Mouse (Mus musculus) embryonic fibroblast, embryonic 13.5 days (primary cell): ENCODE measurements around the gene Nckap5. TPM values are rescaled to one million over a fixed set of nuclear protein-coding genes. Genes with fewer than 3 reads are reported as not detected.

Experiments
- H3K27ac ChIP-seq: 2 replicates; pipeline ENCODE4 v1.5.1; 2012; ENCODE audit warnings: low read length, control low read depth, inconsistent platforms; ENCODE audit not compliant: insufficient read depth
- H3K4me1 ChIP-seq: 2 replicates; pipeline ENCODE4 v1.6.1; 2011; ENCODE audit warnings: low read length; ENCODE audit not compliant: control insufficient read depth, insufficient read depth
- H3K4me3 ChIP-seq: 2 replicates; pipeline ENCODE4 v1.5.1; 2011; ENCODE audit warnings: mild to moderate bottlenecking, control low read depth, low read length; ENCODE audit not compliant: insufficient read depth
- CTCF ChIP-seq: IDR thresholded peaks from 2 replicates; pipeline ENCODE4 v1.5.1; 2011; ENCODE audit warnings: mild to moderate bottlenecking, control low read depth, low read length, moderate library complexity, borderline replicate concordance; ENCODE audit not compliant: insufficient read depth
- POLR2A ChIP-seq: IDR thresholded peaks from 2 replicates; pipeline ENCODE4 v1.6.1; 2011; ENCODE audit warnings: low read depth, mild to moderate bottlenecking, control low read depth, low read length, moderate library complexity
- polyA plus RNA-seq: library from polyadenylated mRNA; stranded (reverse); fragments of >200 nt; gene quantifications from 2 replicates; pipeline ENCODE4 v1.2.4, GENCODE M21; 2011; ENCODE audit warnings: low read depth; ENCODE audit not compliant: missing spikeins, insufficient read length

Gene Nckap5
- polyA plus RNA-seq, 1 experiment = 1.7 TPM

DNA sequence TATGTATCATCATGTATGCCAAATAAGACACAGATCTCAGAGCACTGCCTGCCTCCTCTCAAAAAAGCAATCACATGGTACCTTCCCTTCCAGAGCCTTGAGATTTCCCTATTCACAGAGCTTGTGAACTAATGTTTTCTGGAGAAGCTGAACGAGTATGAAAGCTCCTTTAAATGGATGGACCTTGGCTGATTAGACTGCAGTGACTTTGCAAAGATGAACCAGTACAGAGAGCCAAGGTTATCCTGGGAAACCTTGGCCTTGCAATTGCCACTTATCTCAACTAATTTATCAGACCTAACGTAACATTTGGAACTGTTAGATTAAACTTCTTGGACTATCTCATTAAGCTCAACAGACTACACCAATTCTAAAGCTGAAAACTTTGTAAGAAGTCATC is 296.6 kb downstream of the Nckap5 start:
- H3K4me1 ChIP-seq = no peaks in the 10 kb centered on the region
- no peak overlapping the region for H3K4me3 ChIP-seq
- TF ChIP-seq CTCF = no peak
- no peak for TF ChIP-seq POLR2A
- H3K27ac ChIP-seq = no peak overlapping the region

DNA sequence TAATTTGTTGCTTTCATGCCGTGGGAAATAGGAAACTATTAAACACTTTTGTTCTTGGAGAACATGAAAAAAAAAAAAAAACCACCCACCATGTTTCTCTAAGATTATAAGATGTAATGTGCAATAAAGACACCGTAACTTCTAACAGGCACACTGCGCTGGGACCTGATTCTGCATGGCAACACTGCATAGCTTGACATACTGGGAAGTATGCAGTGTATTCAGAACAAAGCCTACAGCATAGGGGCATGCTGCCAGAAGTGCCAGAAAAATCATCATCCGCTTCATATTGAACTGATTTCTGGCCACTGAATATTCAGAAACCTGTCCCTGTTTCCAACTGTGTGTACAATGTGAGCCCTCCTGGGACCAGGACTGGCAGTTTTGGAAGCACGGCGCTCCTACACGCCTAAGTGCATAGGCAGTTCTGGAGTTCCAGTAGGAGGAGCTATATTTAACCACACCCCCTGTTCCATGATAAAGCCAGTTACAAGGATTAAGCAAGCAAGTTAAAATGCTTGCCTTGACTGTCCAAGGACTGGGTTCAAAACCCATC is 302.5 kb downstream of the Nckap5 start:
- Histone ChIP-seq H3K27ac (no peak overlapping the region), H3K4me1 (no peaks in the 10 kb centered on the region), H3K4me3 (no peak overlapping the region)
- no peak for TF ChIP-seq POLR2A
- no peak for TF ChIP-seq CTCF

DNA sequence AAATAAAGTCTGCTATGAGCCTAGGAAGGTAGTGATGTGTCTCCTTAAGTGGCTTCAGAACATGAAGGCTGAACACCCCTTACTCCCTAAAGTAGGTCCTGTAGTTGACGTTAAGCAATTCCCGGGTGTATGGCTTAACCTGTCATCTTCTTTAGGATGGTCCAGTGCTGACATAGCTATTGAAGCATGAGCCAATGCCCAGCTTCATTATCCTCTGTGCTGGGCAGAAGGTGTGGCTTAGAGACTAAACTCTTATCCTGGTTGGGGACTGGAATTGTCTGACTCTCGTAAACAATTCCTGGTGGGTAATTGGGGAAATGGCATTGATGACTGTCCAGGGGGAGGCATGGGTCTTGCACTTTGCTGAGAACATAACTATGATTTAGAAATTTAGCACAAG is 312.5 kb downstream of the Nckap5 start:
- Histone ChIP-seq H3K4me3 (no peak overlapping the region), H3K4me1 (no peaks in the 10 kb centered on the region), H3K27ac (no peak overlapping the region)
- TF ChIP-seq CTCF (no peak), POLR2A (no peak)

DNA sequence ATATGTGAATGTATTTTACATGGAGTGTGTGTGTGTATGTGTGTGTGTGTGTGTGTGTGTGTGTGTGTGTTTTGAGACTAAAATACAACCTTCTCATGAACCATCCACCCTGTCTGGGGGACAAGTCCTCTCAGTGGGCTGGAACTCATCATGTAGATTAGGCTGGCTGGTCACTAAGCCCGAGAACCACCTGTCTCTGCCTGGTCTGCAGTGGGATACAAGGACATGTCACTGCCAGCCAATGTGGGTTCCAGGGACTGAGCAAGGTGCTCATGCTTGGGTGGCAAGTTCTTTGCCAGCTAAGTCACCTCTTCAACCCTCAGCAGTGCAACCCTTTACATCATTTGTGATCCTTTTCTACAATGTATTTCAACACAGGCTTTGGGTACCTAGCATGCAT is 313.2 kb downstream of the Nckap5 start:
- no peak for TF ChIP-seq CTCF
- TF ChIP-seq POLR2A = no peak
- Histone ChIP-seq H3K27ac (no peak overlapping the region), H3K4me1 (0 out of 2 replicates have a peak, but pooled peaks cover 1% of the 10 kb centered on the region), H3K4me3 (no peak overlapping the region)

DNA sequence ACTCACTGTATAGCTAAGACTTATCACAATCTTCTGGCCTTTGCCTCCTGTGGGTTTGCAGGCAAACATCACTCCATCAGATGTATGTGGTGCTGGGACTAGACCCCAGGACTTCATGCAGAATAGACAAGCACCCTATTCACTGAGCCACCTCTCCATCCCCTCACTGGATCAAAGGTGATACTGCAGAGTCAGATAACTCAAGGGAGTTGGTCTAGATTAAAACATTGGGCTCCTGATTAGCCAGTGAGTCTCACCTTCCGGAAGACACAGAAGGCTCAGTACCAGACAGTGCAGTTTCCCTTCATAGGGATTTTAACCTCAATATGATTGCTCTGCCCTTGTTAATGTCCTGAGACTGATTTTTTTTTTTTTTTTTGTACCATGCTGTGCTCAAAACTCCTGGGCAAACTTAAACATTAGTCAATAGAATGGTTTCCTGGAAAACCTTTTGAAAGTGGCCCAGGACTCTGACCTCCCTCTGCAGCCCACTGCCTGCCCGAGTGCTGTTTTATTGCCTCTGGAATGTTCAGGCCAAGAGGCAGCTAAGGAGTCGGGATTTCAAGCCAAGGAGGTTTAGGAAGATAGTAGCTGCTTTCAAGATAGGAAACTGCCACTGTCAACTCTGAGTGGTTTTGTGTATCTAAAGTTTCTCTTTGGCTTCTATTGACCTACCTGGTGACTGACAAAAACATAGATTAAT is 315.4 kb downstream of the Nckap5 start:
- Histone ChIP-seq H3K4me3 (no peak overlapping the region), H3K27ac (no peak overlapping the region), H3K4me1 (peaks cover 10% of the 10 kb centered on the region)
- TF ChIP-seq POLR2A (no peak), CTCF (no peak)

DNA sequence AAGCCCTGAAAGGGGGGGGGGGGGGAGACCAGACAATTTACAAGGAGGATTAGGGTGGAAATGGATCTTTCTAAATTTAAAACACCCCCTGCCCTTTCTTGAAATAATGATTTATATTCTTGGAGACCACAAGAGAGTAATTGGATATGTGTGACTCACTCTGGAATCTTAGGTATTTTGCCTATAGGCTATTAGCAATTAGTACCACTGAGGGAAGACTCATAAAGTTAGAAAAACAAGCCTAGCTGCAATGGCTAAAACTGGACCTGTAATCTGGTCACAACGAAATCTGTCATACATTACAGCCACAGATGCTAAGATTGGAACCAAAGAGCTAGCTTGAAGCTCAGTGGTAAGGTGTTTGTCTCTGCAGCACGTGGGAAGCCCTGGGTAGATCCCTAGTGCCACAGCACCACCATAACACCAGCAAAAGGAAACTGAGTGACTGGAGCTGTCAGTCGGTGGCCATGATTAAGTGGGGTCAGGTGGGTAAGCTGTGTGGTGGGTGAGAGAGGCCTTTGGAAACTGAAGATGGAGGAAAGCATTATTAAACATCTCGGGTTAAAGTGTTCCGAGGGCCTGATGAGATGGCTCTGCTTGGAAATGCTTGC is 318.7 kb downstream of the Nckap5 start:
- H3K4me1 ChIP-seq = peaks cover 10% of the 10 kb centered on the region
- peak overlapping the region; percentile 95 for H3K27ac ChIP-seq
- TF ChIP-seq POLR2A (no peak), CTCF (no peak)
- H3K4me3 ChIP-seq = no peak overlapping the region

DNA sequence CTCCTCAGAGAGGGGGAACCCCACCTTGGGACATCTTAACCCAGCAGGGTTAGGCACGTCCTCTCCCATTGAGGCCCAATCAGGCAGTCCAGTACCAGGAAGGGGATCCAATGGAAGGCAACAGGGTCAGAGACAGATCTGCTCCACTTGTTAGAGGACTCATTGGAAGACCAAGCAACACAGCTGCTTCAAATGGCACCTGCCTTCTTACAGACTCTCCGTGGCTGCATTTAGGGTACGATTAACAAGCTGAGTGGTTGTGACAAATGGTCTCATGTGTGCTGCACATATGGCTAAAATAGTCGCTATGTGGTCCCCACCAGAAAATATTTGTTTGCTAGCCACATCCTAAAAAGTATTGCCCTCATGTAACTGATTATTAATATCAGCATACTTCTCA is 325.9 kb downstream of the Nckap5 start:
- TF ChIP-seq POLR2A = no peak
- TF ChIP-seq CTCF = no peak
- Histone ChIP-seq H3K4me1 (no peaks in the 10 kb centered on the region), H3K4me3 (no peak overlapping the region), H3K27ac (no peak overlapping the region)

DNA sequence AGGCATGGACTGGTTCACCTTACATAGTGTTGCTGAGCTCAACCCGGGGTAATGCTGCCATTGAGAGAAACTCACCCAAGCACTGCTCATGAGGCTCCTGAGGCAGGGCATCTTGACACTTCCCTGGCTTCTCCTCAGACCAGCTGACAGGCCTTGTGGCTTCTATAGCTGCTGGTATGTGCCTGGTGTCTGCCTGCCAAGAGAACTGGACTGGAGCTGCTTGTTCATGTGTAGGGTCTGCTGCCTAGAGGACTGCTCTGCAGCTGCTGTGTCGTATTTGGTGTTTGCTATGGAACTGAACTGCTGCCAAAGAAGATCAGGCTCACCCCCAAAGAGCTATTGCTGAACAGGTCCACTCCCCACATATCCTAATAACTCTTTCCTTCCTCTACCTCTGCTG is 327.9 kb downstream of the Nckap5 start:
- H3K27ac ChIP-seq = no peak overlapping the region
- H3K4me3 ChIP-seq = no peak overlapping the region
- TF ChIP-seq POLR2A (no peak), CTCF (no peak)

DNA sequence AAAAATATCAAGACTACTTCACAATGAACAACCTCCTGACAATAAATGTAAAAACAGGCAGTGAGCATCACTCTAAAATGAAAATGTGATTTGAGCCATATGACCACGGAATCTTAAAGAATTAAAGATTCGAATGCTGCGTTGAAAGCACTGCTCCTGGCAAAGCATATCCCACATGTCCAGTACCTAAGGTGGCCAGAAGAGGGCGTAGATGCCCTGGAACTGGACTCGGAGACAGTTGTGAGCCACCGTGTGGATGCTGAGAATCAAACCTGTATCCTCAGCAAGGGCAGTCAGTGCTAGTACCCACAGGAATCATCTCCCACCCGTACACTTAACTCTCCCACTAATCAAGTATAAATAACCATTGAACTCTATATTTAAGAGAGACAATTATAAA is 333.9 kb downstream of the Nckap5 start:
- Histone ChIP-seq H3K27ac (no peak overlapping the region), H3K4me1 (no peaks in the 10 kb centered on the region), H3K4me3 (no peak overlapping the region)
- TF ChIP-seq CTCF (no peak), POLR2A (no peak)

More for the DNA sequence above, 327.9 kb downstream of the Nckap5 start:
- H3K4me1 ChIP-seq = no peaks in the 10 kb centered on the region
